Comparison of ENCODE assay signal across 7 mouse cellular contexts in genomic region chr6:83166243-83166630, GRCm38 (mm10). TPM values are rescaled to one million over a fixed set of nuclear protein-coding genes. Genes with fewer than 3 reads are reported as not detected.
A peak's percentile ranks its signal among the peaks of the same experiment; 100 is the strongest.
DNase-seq lines count a peak whose midpoint lies in the region; ATAC-seq and TF ChIP-seq lines count a peak whose summit lies in the region.

No protein-coding gene starts in this region.

- 2% methylated on average over 12 of the region's 12 CpGs for WGBS in intestine, embryonic 14.5 days
- under 1% methylated on average over 12 of the region's 12 CpGs for WGBS in midbrain, postnatal 0 days

- peak; percentile 42 for DNase-seq in thymus, postnatal 0 days (ENCODE audit: low spot score)
- DNase-seq in thymus, adult 18-20 months = no peak
- DNase-seq in c-Kit-positive CD71-positive TER-119-negative erythroid progenitor cells, embryonic 14.5 days (ENCODE audit: low read depth) = peak; percentile 22
- no peak for DNase-seq in intestine, embryonic 14.5 days (ENCODE audit: low spot score)
- DNase-seq in midbrain, postnatal 0 days (ENCODE audit: low spot score) = peak; percentile 49
- no peak for DNase-seq in gastrocnemius, postnatal 36 days
- DNase-seq in left cerebral cortex, adult 11 months (ENCODE audit: low spot score) = no peak

- peaks cover 15% of the 10 kb centered on the region for H3K27me3 ChIP-seq in intestine, embryonic 14.5 days (replicated peaks; ENCODE audit: control insufficient read depth, insufficient read depth, low read length)
- H3K27me3 ChIP-seq in midbrain, postnatal 0 days (ENCODE audit: insufficient read depth, low read length) = peaks cover 14% of the 10 kb centered on the region

- H3K4me1 ChIP-seq in intestine, embryonic 14.5 days (replicated peaks; ENCODE audit: control insufficient read depth, insufficient read depth, low read length) = peaks cover 25% of the 10 kb centered on the region
- peaks cover 6% of the 10 kb centered on the region; the same call in 1 of the 2 replicates for H3K4me1 ChIP-seq in midbrain, postnatal 0 days (ENCODE audit: insufficient read depth, low read length)

- no peak overlapping the region for H3K27ac ChIP-seq in intestine, embryonic 14.5 days (ENCODE audit: low read depth)
- H3K27ac ChIP-seq in midbrain, postnatal 0 days (ENCODE audit: low read depth, low read length) = peak overlapping the region; percentile 91

- peak overlapping the region; percentile 84 for H3K4me2 ChIP-seq in intestine, embryonic 14.5 days (ENCODE audit: low read length)
- H3K4me2 ChIP-seq in midbrain, postnatal 0 days (ENCODE audit: low read depth, low read length, poor library complexity, severe bottlenecking) = peak overlapping the region; percentile 67

- peak overlapping the region; percentile 54 for H3K4me3 ChIP-seq in intestine, embryonic 14.5 days (ENCODE audit: low read depth, low read length)
- peak overlapping the region; percentile 83 for H3K4me3 ChIP-seq in midbrain, postnatal 0 days (ENCODE audit: low read depth, low read length)

- intact Hi-C loops in gastrocnemius, postnatal 36 days (cut with DNase I) = no loop called here

- ATAC-seq in intestine, embryonic 14.5 days (replicated peaks; ENCODE audit: low FRiP score, low TSS enrichment, low read depth) = no peak
- ATAC-seq in midbrain, postnatal 0 days (ENCODE audit: low FRiP score) = peak; percentile 28; the same call in 1 of the 2 replicates

- H3K9ac ChIP-seq in intestine, embryonic 14.5 days (ENCODE audit: low read length) = peak overlapping the region; percentile 64
- H3K9ac ChIP-seq in midbrain, postnatal 0 days (replicated peaks; ENCODE audit: low read length, poor library complexity, severe bottlenecking) = peak overlapping the region; percentile 82

- peaks cover 5% of the 10 kb centered on the region; the same call in 1 of the 2 replicates for H3K36me3 ChIP-seq in intestine, embryonic 14.5 days (ENCODE audit: control insufficient read depth, insufficient read depth, low read length)
- no peaks in the 10 kb centered on the region for H3K36me3 ChIP-seq in midbrain, postnatal 0 days (ENCODE audit: insufficient read depth, low read length)

- TF ChIP-seq CTCF in midbrain, postnatal 0 days (IDR thresholded peaks at IDR 0.05) = peak; percentile 22; the same call in 1 of the 2 replicates

- no peaks in the 10 kb centered on the region for H3K9me3 ChIP-seq in intestine, embryonic 14.5 days (ENCODE audit: control insufficient read depth, low read length)
- H3K9me3 ChIP-seq in midbrain, postnatal 0 days (ENCODE audit: low read length) = no peaks in the 10 kb centered on the region

RNA-seq across cellular contexts. Expression of gene Dctn1, which starts 0.5 kb away (rescaled TPM):
- polyA plus RNA-seq in thymus, postnatal 0 days (2015; fragmentation: Nextera tagmentation; extraction: Ambion mirVana) = 62.8 and 64.5 TPM in 2 replicates
- polyA plus RNA-seq in intestine, embryonic 14.5 days (2014; fragmentation: Nextera tagmentation; extraction: Ambion mirVana) = 75.3 and 76.0 TPM in 2 replicates
- total RNA-seq in midbrain, postnatal 0 days (2014; rRNA removed) = 126 and 129 TPM in 2 replicates
- polyA plus RNA-seq in midbrain, postnatal 0 days (2015; fragmentation: Nextera tagmentation; extraction: Ambion mirVana) = 166 TPM in 2 replicates
- total RNA-seq in gastrocnemius, postnatal 36 days (2021) = 100 to 1,000 TPM; 128 to 135 TPM

RNA-seq across cellular contexts. Expression of gene 1700003E16Rik, which starts 10.0 kb away (rescaled TPM):
- 0.21 and 0.44 TPM in 2 replicates for polyA plus RNA-seq in thymus, postnatal 0 days (2015; fragmentation: Nextera tagmentation; extraction: Ambion mirVana)
- polyA plus RNA-seq in intestine, embryonic 14.5 days (2014; fragmentation: Nextera tagmentation; extraction: Ambion mirVana) = 0.47 and 0.83 TPM in 2 replicates
- total RNA-seq in midbrain, postnatal 0 days (2014; rRNA removed) = 15.6 and 20.5 TPM in 2 replicates
- polyA plus RNA-seq in midbrain, postnatal 0 days (2015; fragmentation: Nextera tagmentation; extraction: Ambion mirVana) = 18.0 and 18.2 TPM in 2 replicates
- total RNA-seq in gastrocnemius, postnatal 36 days (2021) = under 1 TPM in 1 of 2 experiments, not detected in 1; 0.13 TPM

RNA-seq across cellular contexts. Expression of gene Wdr54, which starts 10.0 kb away (rescaled TPM):
- 0.67 and 0.95 TPM in 2 replicates for polyA plus RNA-seq in thymus, postnatal 0 days (2015; fragmentation: Nextera tagmentation; extraction: Ambion mirVana)
- 4.3 and 6.4 TPM in 2 replicates for polyA plus RNA-seq in intestine, embryonic 14.5 days (2014; fragmentation: Nextera tagmentation; extraction: Ambion mirVana)
- total RNA-seq in midbrain, postnatal 0 days (2014; rRNA removed) = 12.7 and 15.9 TPM in 2 replicates
- polyA plus RNA-seq in midbrain, postnatal 0 days (2015; fragmentation: Nextera tagmentation; extraction: Ambion mirVana) = 21.5 and 27.5 TPM in 2 replicates
- 1 to 10 TPM in 1 of 2 experiments, under 1 TPM in 1; 0.92 to 1.3 TPM for total RNA-seq in gastrocnemius, postnatal 36 days (2021)

RNA-seq across cellular contexts. Expression of gene Rtkn, which starts 31.0 kb away (rescaled TPM):
- polyA plus RNA-seq in thymus, postnatal 0 days (2015; fragmentation: Nextera tagmentation; extraction: Ambion mirVana) = 29.1 and 30.9 TPM in 2 replicates
- polyA plus RNA-seq in intestine, embryonic 14.5 days (2014; fragmentation: Nextera tagmentation; extraction: Ambion mirVana) = 16.9 and 17.6 TPM in 2 replicates
- 24.3 and 30.9 TPM in 2 replicates for total RNA-seq in midbrain, postnatal 0 days (2014; rRNA removed)
- 12.5 and 14.6 TPM in 2 replicates for polyA plus RNA-seq in midbrain, postnatal 0 days (2015; fragmentation: Nextera tagmentation; extraction: Ambion mirVana)
- 10 to 100 TPM; 11.3 to 13.8 TPM for total RNA-seq in gastrocnemius, postnatal 36 days (2021)

RNA-seq across cellular contexts. Expression of gene Ino80b, which starts 41.0 kb away (rescaled TPM):
- 17.7 and 17.9 TPM in 2 replicates for polyA plus RNA-seq in thymus, postnatal 0 days (2015; fragmentation: Nextera tagmentation; extraction: Ambion mirVana)
- 13.4 and 13.8 TPM in 2 replicates for polyA plus RNA-seq in intestine, embryonic 14.5 days (2014; fragmentation: Nextera tagmentation; extraction: Ambion mirVana)
- 29.4 and 40.9 TPM in 2 replicates for total RNA-seq in midbrain, postnatal 0 days (2014; rRNA removed)
- 14.6 and 16.2 TPM in 2 replicates for polyA plus RNA-seq in midbrain, postnatal 0 days (2015; fragmentation: Nextera tagmentation; extraction: Ambion mirVana)
- total RNA-seq in gastrocnemius, postnatal 36 days (2021) = 10 to 100 TPM; 14.3 to 14.5 TPM

Comparison
In these comparisons a context has a peak if more than half of its experiments do, and no peak if none do; other contexts are left out.
1. DNase-seq: peak in thymus, postnatal 0 days (single experiment), c-Kit-positive CD71-positive TER-119-negative erythroid progenitor cells, embryonic 14.5 days (single experiment) and midbrain, postnatal 0 days (single experiment); none in thymus, adult 18-20 months (0 of 2), intestine, embryonic 14.5 days (single experiment), gastrocnemius, postnatal 36 days (0 of 2) and left cerebral cortex, adult 11 months (single experiment).
2. RNA of gene 1700003E16Rik, which starts 10.0 kb away (polyA plus RNA-seq): 18.0 to 18.2 TPM in midbrain, postnatal 0 days; 0.47 to 0.83 TPM in intestine, embryonic 14.5 days and 0.21 to 0.44 TPM in thymus, postnatal 0 days; every median in the first group is over 10 times any median in the second.